Mouse (Mus musculus) lung, postnatal 10 days (tissue): Measurements from ENCODE around the gene Acox2.
"Not testable (repeated sequence)": the region's sequence is repeated elsewhere in the genome, so short reads cannot be mapped to it uniquely, and the experiment has no call there.

ENCODE experiments used
- DNase-seq: peaks from one replicate; pipeline ENCODE4 v3.0.0; 2021

Gene Acox2

DNA sequence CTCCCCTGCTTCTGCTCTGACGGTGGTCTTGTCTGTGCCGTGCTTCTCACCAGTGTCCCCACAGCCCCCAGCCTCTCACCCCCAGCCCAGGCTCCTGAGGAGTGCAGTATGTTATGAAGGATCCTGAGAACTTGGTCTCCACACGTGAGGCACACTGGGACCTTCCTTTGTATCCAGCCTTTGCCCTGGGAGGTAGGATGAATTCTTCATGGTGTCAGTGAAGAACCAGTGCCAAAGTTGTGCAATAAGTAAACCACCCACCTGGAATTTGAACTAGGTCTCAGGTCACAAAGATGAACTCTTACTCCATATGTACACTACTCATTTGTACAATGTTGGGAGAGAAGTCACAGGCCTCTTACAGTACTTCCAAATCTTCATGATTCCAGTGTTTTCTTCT lies at the start of gene Acox2:
Gene Acox2 (minus strand): TSS at position 188 of the 400 bp plus-strand sequence.
- DNase-seq: no peak

DNA sequence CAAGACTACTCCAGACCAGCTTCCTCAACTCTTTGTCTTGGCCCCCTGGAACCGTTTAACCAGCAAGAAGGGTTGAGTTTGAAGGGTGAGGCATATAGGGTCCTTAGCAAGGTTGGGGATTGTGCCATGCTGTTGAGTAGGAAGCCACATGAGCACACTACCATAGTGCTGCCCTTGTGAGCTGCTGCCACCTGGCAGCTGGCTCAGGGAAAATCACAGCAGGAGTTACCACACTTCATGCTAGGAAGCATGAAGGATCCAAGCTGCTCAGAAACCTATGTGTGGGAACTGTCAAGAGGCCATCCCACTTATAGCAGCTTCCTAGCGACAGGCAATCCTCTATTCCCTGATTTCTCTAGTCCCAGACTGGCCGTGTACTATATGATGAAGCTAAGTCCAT lies 49.5 kb upstream of the Acox2 start:
- DNase-seq: no peak

DNA sequence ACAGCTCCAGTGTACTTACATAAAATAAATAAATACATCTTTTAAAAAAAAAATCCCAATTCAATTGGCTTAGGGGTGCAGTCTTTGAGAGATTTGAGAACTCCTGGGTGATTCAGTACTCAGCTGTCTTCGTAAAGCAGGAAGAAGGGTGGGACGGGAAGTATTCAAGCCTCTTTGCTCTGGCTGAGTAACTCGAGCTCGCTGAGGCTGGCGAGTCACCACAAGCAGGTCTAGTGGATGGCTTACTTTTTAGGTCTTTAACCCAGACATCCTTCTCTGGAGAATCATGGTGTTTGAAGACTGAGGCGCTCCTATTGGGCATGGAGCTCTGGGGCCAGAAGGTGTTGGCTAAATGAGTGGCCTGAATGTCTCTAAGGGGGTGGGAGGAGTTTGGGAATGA lies 47.7 kb upstream of the Acox2 start:
- no peak for DNase-seq

DNA sequence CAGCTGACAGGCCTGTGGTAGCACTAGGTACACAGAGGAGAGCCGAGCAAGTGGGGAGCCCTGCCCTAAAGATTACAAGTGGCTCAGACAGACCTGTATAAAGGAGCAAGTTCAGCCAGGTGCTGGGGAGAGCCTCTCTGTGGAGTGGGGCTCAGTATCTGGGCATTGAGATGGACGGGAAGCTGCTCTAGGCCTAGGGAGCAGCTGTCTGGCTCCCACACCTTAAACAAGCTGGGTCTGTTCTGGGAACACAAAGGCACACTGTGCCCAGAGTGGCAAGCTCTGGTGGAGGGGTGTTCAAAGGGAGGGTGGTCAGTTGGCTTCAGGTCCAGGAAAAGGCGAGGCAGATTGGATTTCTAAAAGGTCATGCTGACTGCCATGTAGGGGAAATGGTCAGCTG lies 45.9 kb upstream of the Acox2 start:
- no peak for DNase-seq

DNA sequence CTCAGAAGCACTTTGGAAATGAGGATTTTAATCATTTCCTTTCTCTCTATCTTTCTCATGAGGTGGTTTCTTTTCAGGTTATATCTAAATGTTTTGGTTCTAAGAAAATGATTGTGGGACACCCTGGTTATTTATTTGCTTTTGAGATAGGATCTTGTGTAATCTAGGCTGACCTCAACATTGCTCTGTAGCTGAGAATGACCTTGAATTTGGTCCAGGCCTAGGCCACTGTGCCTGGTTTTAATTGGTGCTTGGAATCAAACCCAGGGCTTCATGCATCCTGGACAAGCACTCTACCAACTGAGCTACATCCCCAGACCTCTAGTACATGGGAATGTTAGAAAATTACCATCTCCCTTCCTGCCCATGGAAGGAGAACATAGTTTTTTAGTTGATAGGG lies 44.9 kb upstream of the Acox2 start:
- no peak for DNase-seq

DNA sequence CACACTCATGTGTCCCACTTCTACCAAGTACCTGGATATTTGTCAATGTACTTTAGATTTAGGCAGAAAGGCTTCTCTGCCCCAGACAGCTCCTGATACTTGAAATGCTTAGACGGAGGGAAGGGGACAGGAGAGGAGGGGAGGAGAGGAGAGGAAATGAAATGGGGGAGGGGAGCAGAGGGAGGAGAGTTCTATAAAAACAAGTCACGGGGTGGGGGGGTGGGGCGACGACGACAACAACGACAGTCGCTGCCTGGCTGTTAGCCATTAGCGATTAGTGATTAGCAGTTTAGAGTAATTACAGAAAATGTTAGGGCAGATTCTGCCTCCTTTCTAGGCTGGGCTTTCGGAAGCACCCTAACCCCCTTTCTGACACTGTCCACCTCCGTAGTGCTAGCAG lies 43.5 kb upstream of the Acox2 start:
- no peak for DNase-seq

DNA sequence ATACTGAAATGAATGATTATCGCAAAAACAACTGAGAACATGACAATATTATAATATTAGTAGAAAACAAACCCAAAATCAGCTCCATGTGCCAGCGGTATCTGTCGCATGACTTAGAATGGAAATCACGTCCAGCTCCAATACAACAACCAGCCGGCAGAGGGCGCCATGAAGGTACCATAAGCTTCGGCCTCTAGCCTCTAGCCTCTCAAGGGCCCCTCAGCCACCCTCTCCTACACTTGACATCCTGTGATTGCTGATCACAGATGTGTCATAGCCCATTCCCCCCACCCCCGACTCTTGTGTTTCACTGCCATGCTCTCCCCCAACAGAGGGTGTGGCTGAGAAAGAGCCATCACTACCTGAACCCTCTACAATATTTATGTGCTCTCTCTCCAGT lies 41.1 kb upstream of the Acox2 start:
- peak; percentile 74 for DNase-seq

DNA sequence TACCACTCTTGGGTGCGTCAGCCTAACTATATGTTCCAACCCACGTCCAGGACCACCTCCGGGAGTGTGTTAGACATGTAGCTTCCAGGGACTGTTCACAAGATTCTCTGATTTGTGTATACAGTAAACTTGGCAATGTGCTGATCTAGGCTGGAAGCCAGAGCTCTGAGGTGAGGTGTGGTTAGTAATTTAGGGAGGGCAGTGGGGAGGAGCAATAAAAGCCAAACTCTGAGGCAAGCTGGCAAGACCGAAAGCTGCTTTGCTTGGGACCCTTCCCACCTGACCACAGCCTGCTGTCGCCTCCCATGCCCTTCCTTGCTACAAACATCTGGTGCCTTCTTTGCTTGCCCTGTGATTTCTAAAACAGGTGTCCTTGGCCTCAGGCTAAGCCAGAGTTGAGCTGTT lies 38.7 kb upstream of the Acox2 start:
- peak; percentile 60 for DNase-seq

- DNase-seq: no peak
These were observed 35.1 kb upstream of the Acox2 start for GRCm38 (mm10) chr14:8294257-8294656.

DNA sequence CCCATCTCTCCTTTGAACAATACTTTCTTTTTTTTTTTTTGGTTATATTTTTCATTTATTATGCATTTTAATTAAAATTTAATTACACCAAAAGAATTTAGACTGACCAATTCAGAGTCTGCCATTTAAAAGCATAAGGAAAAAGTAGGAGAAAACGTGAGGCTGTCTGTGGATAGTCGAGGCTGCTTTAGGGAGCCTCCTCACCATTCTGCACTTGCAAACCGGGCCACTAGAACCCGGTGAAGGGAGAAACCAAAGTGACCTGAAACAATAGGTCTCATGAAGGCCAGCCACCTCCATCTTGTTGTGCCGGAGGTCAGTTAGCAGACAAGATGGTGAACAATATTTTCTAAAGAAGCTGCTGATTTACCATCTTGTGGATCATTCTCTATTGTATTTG lies 27.4 kb upstream of the Acox2 start:
- DNase-seq: peak; percentile 31

- DNase-seq: no peak
These were observed 24.6 kb upstream of the Acox2 start for GRCm38 (mm10) chr14:8283784-8284183.

DNA sequence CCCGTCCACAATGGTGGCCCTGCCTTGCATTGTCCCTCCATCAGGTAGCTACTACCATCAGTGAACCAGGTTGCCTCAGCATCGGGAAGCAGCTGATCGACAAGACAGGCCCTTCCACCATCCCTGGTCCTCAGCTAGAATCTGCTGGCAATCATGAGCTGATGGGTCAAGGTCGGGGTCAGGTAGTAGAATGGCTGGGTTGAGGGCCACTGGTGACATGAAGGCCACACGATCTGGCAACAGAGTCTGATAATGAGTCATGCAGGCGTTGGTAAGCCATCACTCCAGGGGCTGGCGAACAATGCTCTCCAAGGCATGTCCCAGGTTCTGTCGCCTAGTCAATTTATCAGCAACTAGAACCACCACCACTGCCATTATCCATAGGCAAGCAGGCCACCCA lies 12.1 kb upstream of the Acox2 start:
- not testable (repeated sequence) for DNase-seq

- DNase-seq: no peak
These were observed 5.2 kb upstream of the Acox2 start for GRCm38 (mm10) chr14:8264378-8264777.

DNA sequence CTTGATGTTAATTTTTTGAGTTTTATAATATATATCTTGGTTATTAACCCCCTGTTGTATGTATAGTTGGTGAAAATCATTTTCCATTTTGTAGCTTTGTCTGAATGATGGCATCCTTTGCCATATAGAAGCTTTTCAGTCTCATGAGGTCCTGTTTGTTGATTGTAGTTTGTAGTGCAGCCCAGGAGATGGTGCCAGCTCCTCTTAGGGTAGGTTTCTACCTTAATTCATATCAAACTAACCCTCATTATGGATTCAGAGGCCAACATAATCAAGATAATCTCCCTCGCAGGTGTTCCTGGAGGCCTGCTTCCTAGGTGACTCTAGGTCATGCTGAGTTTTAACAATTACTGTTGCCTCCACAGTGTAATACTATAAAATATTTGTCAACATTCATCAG lies 3.1 kb upstream of the Acox2 start:
- no peak for DNase-seq

GRCm38 (mm10) chr14:8260214-8260613 lies 1.1 kb upstream of the Acox2 start:
- DNase-seq: no peak

DNA sequence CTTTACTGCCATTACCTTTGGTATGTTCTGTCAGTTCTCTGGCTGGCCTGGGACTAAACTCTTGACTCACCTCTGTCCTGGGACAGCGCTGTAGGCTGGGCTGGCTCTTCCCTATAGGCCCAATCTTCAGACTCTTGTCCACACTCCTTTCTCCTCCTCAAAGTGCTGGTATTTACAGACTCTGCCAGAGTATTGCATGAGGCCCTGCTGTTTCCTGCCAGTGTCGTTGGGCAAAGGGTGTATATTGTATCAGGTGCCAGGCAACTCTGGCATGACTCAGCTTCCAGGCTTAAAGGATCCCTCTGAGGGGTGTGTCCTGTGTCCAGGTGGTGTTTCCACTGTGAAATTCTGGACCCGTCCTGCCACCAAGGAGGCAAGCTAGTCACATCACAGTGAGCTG lies 401 bp downstream of the Acox2 start:
- DNase-seq: peak; percentile 24

GRCm38 (mm10) chr14:8258335-8258627 lies 872 bp downstream of the Acox2 start:
- DNase-seq: no peak

GRCm38 (mm10) chr14:8257521-8258334 lies 1.4 kb downstream of the Acox2 start:
- no peak for DNase-seq

- DNase-seq: no peak
These were observed 2.3 kb downstream of the Acox2 start for GRCm38 (mm10) chr14:8256881-8257280.

- DNase-seq: no peak
These were observed 3.1 kb downstream of the Acox2 start for GRCm38 (mm10) chr14:8256072-8256471.

GRCm38 (mm10) chr14:8255076-8255729 lies 4.0 kb downstream of the Acox2 start:
- DNase-seq: peak; percentile 86

- no peak for DNase-seq
These were observed 7.7 kb downstream of the Acox2 start for GRCm38 (mm10) chr14:8251330-8251885.

DNA sequence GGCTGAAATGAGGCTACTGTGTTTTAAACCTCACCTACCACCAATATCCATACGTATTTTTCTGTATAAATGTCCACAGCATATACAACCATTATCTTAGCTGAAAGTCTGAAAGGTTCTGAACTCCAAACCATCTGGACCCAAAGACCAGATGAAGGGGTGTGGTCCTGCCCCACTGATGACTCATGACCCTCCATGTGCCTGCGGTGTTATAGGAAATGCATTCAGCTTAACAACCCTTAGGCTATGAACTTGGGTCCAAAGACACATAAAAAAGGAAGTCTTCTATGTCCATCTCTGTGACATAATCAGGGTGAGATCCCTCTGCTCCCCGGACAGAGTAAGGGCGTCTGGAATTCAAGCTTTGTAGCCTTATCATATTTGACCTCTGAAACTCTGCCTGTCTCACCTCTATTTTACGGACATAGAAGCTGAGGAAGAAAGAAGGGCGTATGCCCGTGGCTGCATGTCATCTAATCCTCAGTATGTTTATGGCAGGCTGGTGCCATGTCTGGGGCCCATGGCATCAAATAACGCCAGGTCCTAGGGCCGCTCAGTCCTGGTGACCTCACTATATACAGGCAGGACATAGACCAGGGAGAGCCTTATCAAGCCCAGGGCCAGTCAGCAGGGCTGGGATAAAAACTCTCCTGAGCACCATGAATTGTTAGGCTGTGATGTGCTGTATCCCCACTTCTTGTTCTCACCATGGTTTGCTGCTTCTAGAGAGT lies 8.8 kb downstream of the Acox2 start:
- no peak for DNase-seq

DNA sequence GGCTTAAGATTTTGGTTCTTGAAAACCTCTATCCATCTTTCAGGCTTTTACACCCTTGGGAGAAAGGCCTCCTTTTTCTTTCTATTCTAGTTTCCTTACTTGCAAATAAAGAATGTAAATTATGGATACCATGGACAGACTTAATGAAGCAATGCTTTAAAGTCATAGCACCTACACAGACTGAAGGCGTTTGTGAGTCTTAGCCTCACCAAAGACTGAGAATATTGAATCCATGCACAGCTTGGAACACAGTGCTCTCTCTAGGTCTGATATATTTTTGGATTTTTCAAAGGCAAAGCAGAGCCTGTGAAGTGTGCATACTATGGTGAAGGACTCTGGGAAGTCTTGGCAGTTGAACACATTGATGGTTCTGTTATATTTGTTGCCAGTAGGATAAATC lies 9.9 kb downstream of the Acox2 start:
- DNase-seq: no peak
